Mouse (Mus musculus): ENCODE measurements around the gene Otulin. TPM values are rescaled to one million over a fixed set of nuclear protein-coding genes. Genes with fewer than 3 reads are reported as not detected.

Gene Otulin
- polyA plus RNA-seq, 1 experiment, result 53.1 TPM

GRCm38 (mm10) chr15:27672259-27672658, 41.8 kb upstream of the Otulin start:
- Histone ChIP-seq H3K27ac (ENCODE audit: insufficient read depth, low read length) (peak overlapping the region; percentile 70), H3K4me3 (ENCODE audit: extremely low read depth, insufficient read depth, insufficient read length) (no peak overlapping the region), H3K4me1 (ENCODE audit: control insufficient read depth, insufficient read depth, insufficient read length) (peaks cover 27% of the 10 kb centered on the region; the same call in 1 of the 2 replicates), H3K36me3 (ENCODE audit: control insufficient read depth, insufficient read depth, low read length) (no peaks in the 10 kb centered on the region; the same call in 1 of the 2 replicates), H3K27me3 (ENCODE audit: control insufficient read depth, insufficient read depth, low read length) (no peaks in the 10 kb centered on the region)
- 65% methylated on average over 8 of the region's 8 CpGs for WGBS
- TF ChIP-seq POLR2A (IDR thresholded peaks at IDR 0.05; ENCODE audit: low read depth, low read length), result no peak
- TF ChIP-seq CTCF (IDR thresholded peaks at IDR 0.05; ENCODE audit: extremely low read depth, insufficient read depth, insufficient read length, insufficient replicate concordance), result no peak
- DNase-seq (ENCODE audit: low read depth in 1 of 2, low spot score in 2 of 2), result no peak

- TF ChIP-seq CTCF (IDR thresholded peaks at IDR 0.05; ENCODE audit: extremely low read depth, insufficient read depth, insufficient read length, insufficient replicate concordance), result no peak
- no peak for TF ChIP-seq POLR2A (IDR thresholded peaks at IDR 0.05; ENCODE audit: low read depth, low read length)
- Histone ChIP-seq H3K4me1 (ENCODE audit: control insufficient read depth, insufficient read depth, insufficient read length) (peaks cover 27% of the 10 kb centered on the region; the same call in 1 of the 2 replicates), H3K4me3 (ENCODE audit: extremely low read depth, insufficient read depth, insufficient read length) (no peak overlapping the region), H3K27ac (ENCODE audit: insufficient read depth, low read length) (peak overlapping the region; percentile 70), H3K27me3 (ENCODE audit: control insufficient read depth, insufficient read depth, low read length) (no peaks in the 10 kb centered on the region), H3K36me3 (ENCODE audit: control insufficient read depth, insufficient read depth, low read length) (no peaks in the 10 kb centered on the region; the same call in 1 of the 2 replicates)
- DNase-seq (ENCODE audit: low read depth in 1 of 2, low spot score in 2 of 2), result no peak
- WGBS, result 32% methylated on average over 10 of the region's 10 CpGs
Observed at GRCm38 (mm10) chr15:27671612-27672245, 41.2 kb upstream of the Otulin start.

GRCm38 (mm10) chr15:27670708-27671107, 40.2 kb upstream of the Otulin start:
- H3K4me1 ChIP-seq (ENCODE audit: control insufficient read depth, insufficient read depth, insufficient read length), result peaks cover 29% of the 10 kb centered on the region; the same call in 1 of the 2 replicates
- TF ChIP-seq POLR2A (IDR thresholded peaks at IDR 0.05; ENCODE audit: low read depth, low read length), result peak; percentile 10; the same call in 1 of the 2 replicates
- TF ChIP-seq CTCF (IDR thresholded peaks at IDR 0.05; ENCODE audit: extremely low read depth, insufficient read depth, insufficient read length, insufficient replicate concordance), result no peak

GRCm38 (mm10) chr15:27669931-27670411, 39.5 kb upstream of the Otulin start:
- Histone ChIP-seq H3K36me3 (ENCODE audit: control insufficient read depth, insufficient read depth, low read length) (no peaks in the 10 kb centered on the region; the same call in 1 of the 2 replicates), H3K27ac (ENCODE audit: insufficient read depth, low read length) (peak overlapping the region; percentile 95), H3K4me1 (ENCODE audit: control insufficient read depth, insufficient read depth, insufficient read length) (peaks cover 30% of the 10 kb centered on the region; the same call in 1 of the 2 replicates), H3K4me3 (ENCODE audit: extremely low read depth, insufficient read depth, insufficient read length) (peak overlapping the region; percentile 30; the same call in 1 of the 2 replicates), H3K27me3 (ENCODE audit: control insufficient read depth, insufficient read depth, low read length) (no peaks in the 10 kb centered on the region)
- DNase-seq (ENCODE audit: low read depth in 1 of 2, low spot score in 2 of 2), result no peak
- no peak for TF ChIP-seq CTCF (IDR thresholded peaks at IDR 0.05; ENCODE audit: extremely low read depth, insufficient read depth, insufficient read length, insufficient replicate concordance)
- TF ChIP-seq POLR2A (IDR thresholded peaks at IDR 0.05; ENCODE audit: low read depth, low read length), result no peak
- WGBS, result 52% methylated on average over 12 of the region's 12 CpGs

More at GRCm38 (mm10) chr15:27670708-27671107, 40.2 kb upstream of the Otulin start:
- Histone ChIP-seq H3K4me3 (ENCODE audit: extremely low read depth, insufficient read depth, insufficient read length) (no peak overlapping the region), H3K36me3 (ENCODE audit: control insufficient read depth, insufficient read depth, low read length) (no peaks in the 10 kb centered on the region; the same call in 1 of the 2 replicates), H3K27me3 (ENCODE audit: control insufficient read depth, insufficient read depth, low read length) (no peaks in the 10 kb centered on the region), H3K27ac (ENCODE audit: insufficient read depth, low read length) (peak overlapping the region; percentile 95; the same call in 1 of the 2 replicates)
- no peak for DNase-seq (ENCODE audit: low read depth in 1 of 2, low spot score in 2 of 2)
- 31% methylated on average over 8 of the region's 8 CpGs for WGBS

- Histone ChIP-seq H3K36me3 (ENCODE audit: control insufficient read depth, insufficient read depth, low read length) (no peaks in the 10 kb centered on the region; the same call in 1 of the 2 replicates), H3K27ac (ENCODE audit: insufficient read depth, low read length) (peak overlapping the region; percentile 79), H3K4me1 (ENCODE audit: control insufficient read depth, insufficient read depth, insufficient read length) (peaks cover 27% of the 10 kb centered on the region; the same call in 1 of the 2 replicates), H3K27me3 (ENCODE audit: control insufficient read depth, insufficient read depth, low read length) (no peaks in the 10 kb centered on the region), H3K4me3 (ENCODE audit: extremely low read depth, insufficient read depth, insufficient read length) (no peak overlapping the region)
- TF ChIP-seq POLR2A (IDR thresholded peaks at IDR 0.05; ENCODE audit: low read depth, low read length) (no peak), CTCF (IDR thresholded peaks at IDR 0.05; ENCODE audit: extremely low read depth, insufficient read depth, insufficient read length, insufficient replicate concordance) (no peak)
- WGBS, result 74% methylated on average over 4 of the region's 4 CpGs
- no peak for DNase-seq (ENCODE audit: low read depth in 1 of 2, low spot score in 2 of 2)
Observed at GRCm38 (mm10) chr15:27669276-27669675, 38.8 kb upstream of the Otulin start.

GRCm38 (mm10) chr15:27668557-27668956, 38.1 kb upstream of the Otulin start:
- no peak overlapping the region for H3K4me3 ChIP-seq (ENCODE audit: extremely low read depth, insufficient read depth, insufficient read length)
- no peak for DNase-seq (ENCODE audit: low read depth in 1 of 2, low spot score in 2 of 2)
- H3K4me1 ChIP-seq (ENCODE audit: control insufficient read depth, insufficient read depth, insufficient read length), result peaks cover 27% of the 10 kb centered on the region; the same call in 1 of the 2 replicates
- WGBS, result 71% methylated on average over 7 of the region's 7 CpGs
- TF ChIP-seq POLR2A (IDR thresholded peaks at IDR 0.05; ENCODE audit: low read depth, low read length), result no peak
- no peak for TF ChIP-seq CTCF (IDR thresholded peaks at IDR 0.05; ENCODE audit: extremely low read depth, insufficient read depth, insufficient read length, insufficient replicate concordance)
- peak overlapping the region; percentile 79 for H3K27ac ChIP-seq (ENCODE audit: insufficient read depth, low read length)
- H3K36me3 ChIP-seq (ENCODE audit: control insufficient read depth, insufficient read depth, low read length), result 0 out of 2 replicates have a peak, but pooled peaks cover 1% of the 10 kb centered on the region
- no peaks in the 10 kb centered on the region for H3K27me3 ChIP-seq (ENCODE audit: control insufficient read depth, insufficient read depth, low read length)
